Mouse (Mus musculus) testis, adult 2 months (tissue): Measurements from ENCODE around the gene Pfdn5. TPM values are rescaled to one million over a fixed set of nuclear protein-coding genes. Genes with fewer than 3 reads are reported as not detected.

Experiments used
- H3K27ac ChIP-seq: fragments of 200-500 bp; 2 replicates; pipeline ENCODE4 v1.5.1; 2012; ENCODE audit warnings: low read depth, low read length; ENCODE audit not compliant: control insufficient read depth, insufficient read depth
- H3K27me3 ChIP-seq: fragments of 200-500 bp; 2 replicates; pipeline ENCODE4 v1.6.1; 2012; ENCODE audit warnings: mild to moderate bottlenecking, low read length, moderate library complexity; ENCODE audit not compliant: control insufficient read depth, insufficient read depth
- H3K36me3 ChIP-seq: fragments of 200-500 bp; 2 replicates; pipeline ENCODE4 v1.6.1; 2012; ENCODE audit warnings: mild to moderate bottlenecking, low read length; ENCODE audit not compliant: control insufficient read depth, insufficient read depth
- H3K4me1 ChIP-seq: fragments of 200-500 bp; 2 replicates; pipeline ENCODE4 v1.6.1; 2012; ENCODE audit warnings: low read length; ENCODE audit not compliant: control insufficient read depth, insufficient read depth
- H3K4me3 ChIP-seq: fragments of 200-500 bp; 2 replicates; pipeline ENCODE4 v1.5.1; 2012; ENCODE audit warnings: low read depth, mild to moderate bottlenecking, low read length, moderate library complexity, mixed read lengths; ENCODE audit not compliant: control insufficient read depth
- CTCF ChIP-seq: fragments of 200-500 bp; IDR thresholded peaks from 2 replicates; pipeline ENCODE4 v1.5.1; 2012; ENCODE audit warnings: low read depth, mild to moderate bottlenecking, inconsistent platforms, low read length, moderate library complexity; ENCODE audit not compliant: control insufficient read depth, insufficient read depth, insufficient replicate concordance
- POLR2A ChIP-seq: fragments of 200-500 bp; IDR thresholded peaks from 2 replicates; pipeline ENCODE4 v1.6.1; 2012; ENCODE audit warnings: low read depth, mild to moderate bottlenecking, inconsistent platforms, low read length, moderate library complexity; ENCODE audit not compliant: control insufficient read depth
- polyA plus RNA-seq: library from polyadenylated mRNA; depleted of rRNA; stranded (reverse); fragments of >200 nt; gene quantifications from 2 replicates; pipeline ENCODE4 v1.2.3, GENCODE M21; 2012

Pfdn5 gene
- polyA plus RNA-seq, 1 experiment: 331 TPM

DNA sequence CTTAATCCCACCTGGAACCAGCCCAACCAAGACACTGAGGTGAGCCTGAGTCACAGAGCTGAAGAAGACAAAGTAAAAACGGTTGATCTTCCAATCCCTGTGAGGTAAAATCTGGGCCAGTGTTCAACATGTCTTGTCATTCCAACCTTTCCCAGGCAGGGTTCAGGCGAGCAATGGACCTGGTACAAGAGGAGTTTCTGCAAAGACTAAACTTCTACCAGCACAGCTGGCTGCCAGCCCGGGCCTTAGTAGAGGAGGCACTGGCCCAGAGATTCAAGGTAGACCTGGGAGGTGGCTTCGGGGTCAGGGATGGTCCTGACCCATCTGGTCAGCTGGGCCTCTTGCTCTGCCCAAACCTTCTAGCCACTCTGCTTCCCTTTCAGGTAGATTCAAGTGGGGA is 11.0 kb downstream of the Pfdn5 start:
- H3K36me3 ChIP-seq: peaks cover 2% of the 10 kb centered on the region
- TF ChIP-seq CTCF (no peak), POLR2A (no peak)
- no peak overlapping the region for H3K27ac ChIP-seq
- no peaks in the 10 kb centered on the region for H3K27me3 ChIP-seq
- H3K4me3 ChIP-seq: no peak overlapping the region
- H3K4me1 ChIP-seq: peaks cover 8% of the 10 kb centered on the region

DNA sequence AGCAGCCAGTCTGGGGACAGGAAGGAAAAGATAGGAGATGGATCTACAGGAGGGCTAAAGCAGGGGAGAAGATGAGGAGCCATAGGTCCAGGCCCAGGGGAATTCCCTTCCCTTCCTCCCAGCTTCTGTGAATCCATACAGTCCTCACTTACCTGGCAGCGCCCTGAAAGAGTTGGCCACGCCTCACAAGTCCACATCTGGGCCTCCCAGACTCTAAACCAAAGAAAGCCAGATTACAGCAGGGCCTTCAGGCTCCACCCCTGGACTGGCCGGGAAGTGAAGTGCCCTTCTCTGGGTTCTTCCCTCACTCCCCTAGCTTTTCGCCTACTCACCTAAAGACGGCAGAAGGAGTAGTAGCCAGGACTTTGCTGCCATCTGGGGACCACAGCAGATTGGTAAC is 13.7 kb downstream of the Pfdn5 start:
- Histone ChIP-seq H3K27me3 (no peaks in the 10 kb centered on the region), H3K27ac (no peak overlapping the region), H3K4me3 (no peak overlapping the region), H3K36me3 (peaks cover 2% of the 10 kb centered on the region), H3K4me1 (no peaks in the 10 kb centered on the region)
- TF ChIP-seq CTCF (no peak), POLR2A (no peak)

GRCm38 (mm10) chr15:102341580-102341979 is 15.7 kb downstream of the Pfdn5 start:
- no peak overlapping the region for H3K27ac ChIP-seq
- TF ChIP-seq CTCF (peak; percentile 24; the same call in 1 of the 2 replicates), POLR2A (no peak)
- no peak overlapping the region for H3K4me3 ChIP-seq
- H3K36me3 ChIP-seq: peaks cover 2% of the 10 kb centered on the region
- no peaks in the 10 kb centered on the region for H3K27me3 ChIP-seq
- no peaks in the 10 kb centered on the region for H3K4me1 ChIP-seq

GRCm38 (mm10) chr15:102344490-102344889 is 18.6 kb downstream of the Pfdn5 start:
- H3K36me3 ChIP-seq: peaks cover 1% of the 10 kb centered on the region
- no peak overlapping the region for H3K27ac ChIP-seq
- TF ChIP-seq CTCF: no peak
- no peak for TF ChIP-seq POLR2A

DNA sequence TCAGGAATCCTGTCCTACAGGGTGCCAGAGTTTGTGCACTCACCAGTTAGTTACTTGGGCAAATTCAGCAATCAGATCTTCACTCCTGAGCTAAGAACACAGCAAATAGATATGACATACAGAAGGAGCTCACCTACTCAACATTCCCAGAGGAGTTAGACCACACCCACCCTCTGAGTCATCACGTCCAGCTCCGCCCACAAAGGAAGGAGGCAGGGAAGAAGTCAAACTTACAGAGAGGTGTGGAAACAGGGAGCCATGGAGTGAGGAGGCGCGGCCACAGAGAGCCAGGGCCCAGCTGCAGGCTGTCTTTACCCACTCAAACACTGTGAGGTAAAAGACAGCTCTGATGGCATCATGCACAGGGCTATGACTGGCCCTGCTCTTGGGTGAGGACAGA is 20.5 kb downstream of the Pfdn5 start:
- TF ChIP-seq CTCF (no peak), POLR2A (no peak)
- Histone ChIP-seq H3K4me3 (no peak overlapping the region), H3K36me3 (no peaks in the 10 kb centered on the region; the same call in 1 of the 2 replicates), H3K4me1 (peaks cover 6% of the 10 kb centered on the region), H3K27ac (no peak overlapping the region), H3K27me3 (no peaks in the 10 kb centered on the region)

More at GRCm38 (mm10) chr15:102344490-102344889, 18.6 kb downstream of the Pfdn5 start:
- Histone ChIP-seq H3K27me3 (no peaks in the 10 kb centered on the region), H3K4me3 (no peak overlapping the region), H3K4me1 (no peaks in the 10 kb centered on the region)

GRCm38 (mm10) chr15:102350138-102350941 is 24.4 kb downstream of the Pfdn5 start, which contains the start of gene Aaas:
Gene Aaas (minus strand): TSS chr15:102350771.
- Histone ChIP-seq H3K4me3 (peak within 1 kb of the TSS; percentile 99), H3K36me3 (no peaks in the 10 kb centered on the region; the same call in 1 of the 2 replicates), H3K27me3 (peaks cover 3% of the 10 kb centered on the region; the same call in 1 of the 2 replicates), H3K4me1 (peaks cover 11% of the 10 kb centered on the region), H3K27ac (peak within 1 kb of the TSS; percentile 87)
- TF ChIP-seq POLR2A (peak; percentile 81), CTCF (peak; percentile 89)

DNA sequence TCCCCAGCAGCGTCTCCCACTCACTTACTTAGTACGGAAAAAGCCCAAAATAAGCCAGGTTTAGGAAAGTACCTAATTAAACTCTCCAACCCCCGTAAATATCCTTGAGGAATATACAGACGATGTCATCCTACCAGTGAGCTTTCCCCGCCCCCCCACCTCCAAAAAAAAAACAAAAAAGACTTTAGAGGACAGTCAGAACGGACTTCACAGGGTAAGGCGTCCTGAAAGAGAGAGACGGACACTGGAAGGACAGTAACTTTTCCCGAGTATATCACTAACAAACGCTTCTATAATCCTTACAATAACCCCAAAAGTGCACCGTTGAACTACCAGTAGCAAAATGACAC is 25.0 kb downstream of the Pfdn5 start:
- Histone ChIP-seq H3K4me3 (peak overlapping the region; percentile 99), H3K27ac (peak overlapping the region; percentile 87), H3K36me3 (no peaks in the 10 kb centered on the region; the same call in 1 of the 2 replicates), H3K4me1 (peaks cover 16% of the 10 kb centered on the region), H3K27me3 (peaks cover 3% of the 10 kb centered on the region; the same call in 1 of the 2 replicates)
- no peak for TF ChIP-seq CTCF
- no peak for TF ChIP-seq POLR2A

DNA sequence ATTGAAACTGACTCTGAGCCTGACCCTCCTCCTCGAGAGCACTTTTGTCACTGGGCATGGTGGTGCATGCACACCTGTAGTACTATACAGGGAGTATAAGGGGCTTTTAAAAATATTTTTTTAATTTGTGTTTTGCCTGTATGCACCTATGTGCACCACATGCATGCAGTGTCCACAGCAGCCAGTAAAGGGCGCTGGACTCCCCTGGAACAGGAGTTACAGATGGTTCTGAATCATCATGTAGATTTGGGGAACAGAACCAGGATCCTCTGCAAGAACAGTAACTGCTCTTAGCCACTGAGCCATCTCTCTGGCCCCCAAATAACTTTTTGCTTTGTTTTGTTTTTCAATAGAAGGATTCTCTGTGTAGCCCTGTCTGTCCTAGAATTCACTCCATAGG is 26.3 kb downstream of the Pfdn5 start:
- no peak overlapping the region for H3K4me3 ChIP-seq
- no peak overlapping the region for H3K27ac ChIP-seq
- no peaks in the 10 kb centered on the region; the same call in 1 of the 2 replicates for H3K36me3 ChIP-seq
- TF ChIP-seq CTCF: no peak
- TF ChIP-seq POLR2A: no peak
- peaks cover 3% of the 10 kb centered on the region; the same call in 1 of the 2 replicates for H3K27me3 ChIP-seq
- H3K4me1 ChIP-seq: peaks cover 23% of the 10 kb centered on the region
